Mouse (Mus musculus): Measurements from ENCODE around the gene Eea1.
"Not testable (repeated sequence)": the region's sequence is repeated elsewhere in the genome, so short reads cannot be mapped to it uniquely, and the experiment has no call there.

Eea1 gene

DNA sequence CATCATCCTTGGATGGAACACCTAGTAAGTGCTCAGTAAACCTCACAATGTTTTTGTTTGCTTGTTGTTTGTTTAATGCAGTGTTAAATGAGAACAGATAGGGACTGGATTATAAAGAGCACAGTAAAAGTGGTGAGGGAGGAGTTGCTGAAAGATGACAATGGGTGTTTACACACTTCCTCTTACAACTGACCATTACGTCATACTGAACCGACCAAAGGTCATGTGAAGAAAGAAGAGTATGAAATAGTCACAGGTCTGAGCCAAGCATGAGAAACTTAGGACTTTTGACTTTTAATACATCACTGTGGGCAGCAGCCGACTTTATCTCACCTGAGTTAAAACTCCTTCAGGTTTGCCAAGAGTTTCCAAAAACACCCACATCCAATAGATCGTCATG is 135.0 kb downstream of the Eea1 start:
- no peak for DNase-seq

DNA sequence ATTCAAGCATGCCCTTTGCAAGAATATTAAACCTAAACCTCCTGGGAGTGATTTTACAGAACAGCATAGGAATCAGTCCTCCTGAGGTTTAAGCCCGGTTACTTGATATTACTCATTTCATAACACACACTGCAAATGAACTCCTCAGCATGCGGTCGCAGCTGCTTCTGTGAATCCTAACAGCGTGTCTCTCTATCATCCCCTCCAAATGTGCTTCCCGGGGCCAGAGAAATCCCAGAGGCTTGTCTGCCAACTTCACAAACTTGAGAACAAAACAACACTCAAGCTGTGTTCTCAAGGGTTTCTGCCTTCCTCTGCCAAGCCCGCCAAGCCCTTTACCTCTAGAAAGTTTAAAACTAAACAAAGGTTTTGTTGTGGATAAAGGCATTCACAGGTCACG is 135.4 kb downstream of the Eea1 start:
- no peak for DNase-seq

DNA sequence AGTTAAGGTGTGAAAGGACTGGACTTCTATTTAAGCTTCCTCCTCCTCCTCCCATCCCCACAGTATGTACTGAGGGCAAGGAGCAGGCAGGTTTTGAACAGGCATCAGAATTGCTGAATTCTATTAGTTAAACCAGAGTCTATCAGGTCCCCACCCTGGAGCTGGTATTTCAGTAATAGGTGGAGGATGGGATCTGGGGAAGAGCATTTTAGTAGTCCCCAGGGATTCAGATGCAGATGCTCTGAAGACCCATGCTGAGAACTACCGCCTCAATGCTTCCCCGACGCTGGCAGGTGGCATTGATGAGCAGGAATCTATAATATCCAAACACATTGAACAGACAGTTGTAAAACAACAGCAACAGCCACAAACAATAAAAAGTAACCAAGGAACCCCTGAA is 136.0 kb downstream of the Eea1 start:
- DNase-seq, result no peak

DNA sequence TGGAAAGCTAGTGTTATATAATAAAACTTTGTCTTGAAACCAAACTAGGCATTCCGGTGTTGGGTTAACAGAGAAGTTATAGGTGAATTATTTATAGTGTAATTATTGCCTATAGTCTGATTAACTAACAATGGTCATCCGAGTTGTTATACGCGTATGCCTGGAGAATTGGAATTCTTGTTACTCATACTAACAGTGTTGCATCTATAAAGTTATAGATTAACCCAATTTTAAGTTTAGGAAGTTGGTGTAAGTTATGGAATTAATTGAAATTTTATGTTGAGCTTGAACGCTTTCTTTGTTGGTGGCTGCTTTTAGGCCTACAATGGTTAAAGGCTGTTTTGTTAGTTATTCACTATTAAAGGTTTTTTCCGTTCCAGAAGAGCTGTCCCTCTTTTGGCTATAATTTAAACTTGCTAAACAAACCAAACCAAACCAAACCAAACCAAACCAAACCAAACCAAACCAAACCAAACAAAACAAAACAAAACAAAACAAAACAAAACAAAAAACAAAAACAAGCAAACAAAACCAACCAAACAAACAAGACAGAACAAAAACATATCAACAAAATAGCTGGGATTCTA is 137.1 kb downstream of the Eea1 start:
- not testable (repeated sequence) for DNase-seq

DNA sequence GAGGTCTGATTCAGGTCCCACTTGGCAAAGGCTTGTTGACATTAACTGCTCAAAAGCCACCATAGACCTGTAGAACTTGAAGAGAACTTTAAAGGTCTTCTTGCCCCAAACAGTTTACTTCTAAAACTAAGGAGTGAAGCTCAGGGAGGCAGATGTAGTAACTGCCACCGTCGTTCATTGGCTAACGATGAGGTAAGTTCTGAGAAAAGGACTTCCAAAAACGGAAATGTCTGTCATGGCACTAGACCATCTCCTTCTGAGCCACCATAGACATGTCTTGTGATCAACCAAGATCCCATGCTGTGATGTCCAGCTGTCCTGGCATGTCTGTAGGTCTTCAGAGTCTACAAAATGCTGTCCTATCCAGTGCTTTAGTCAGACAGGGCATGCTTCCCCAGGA is 139.4 kb downstream of the Eea1 start:
- no peak for DNase-seq

DNA sequence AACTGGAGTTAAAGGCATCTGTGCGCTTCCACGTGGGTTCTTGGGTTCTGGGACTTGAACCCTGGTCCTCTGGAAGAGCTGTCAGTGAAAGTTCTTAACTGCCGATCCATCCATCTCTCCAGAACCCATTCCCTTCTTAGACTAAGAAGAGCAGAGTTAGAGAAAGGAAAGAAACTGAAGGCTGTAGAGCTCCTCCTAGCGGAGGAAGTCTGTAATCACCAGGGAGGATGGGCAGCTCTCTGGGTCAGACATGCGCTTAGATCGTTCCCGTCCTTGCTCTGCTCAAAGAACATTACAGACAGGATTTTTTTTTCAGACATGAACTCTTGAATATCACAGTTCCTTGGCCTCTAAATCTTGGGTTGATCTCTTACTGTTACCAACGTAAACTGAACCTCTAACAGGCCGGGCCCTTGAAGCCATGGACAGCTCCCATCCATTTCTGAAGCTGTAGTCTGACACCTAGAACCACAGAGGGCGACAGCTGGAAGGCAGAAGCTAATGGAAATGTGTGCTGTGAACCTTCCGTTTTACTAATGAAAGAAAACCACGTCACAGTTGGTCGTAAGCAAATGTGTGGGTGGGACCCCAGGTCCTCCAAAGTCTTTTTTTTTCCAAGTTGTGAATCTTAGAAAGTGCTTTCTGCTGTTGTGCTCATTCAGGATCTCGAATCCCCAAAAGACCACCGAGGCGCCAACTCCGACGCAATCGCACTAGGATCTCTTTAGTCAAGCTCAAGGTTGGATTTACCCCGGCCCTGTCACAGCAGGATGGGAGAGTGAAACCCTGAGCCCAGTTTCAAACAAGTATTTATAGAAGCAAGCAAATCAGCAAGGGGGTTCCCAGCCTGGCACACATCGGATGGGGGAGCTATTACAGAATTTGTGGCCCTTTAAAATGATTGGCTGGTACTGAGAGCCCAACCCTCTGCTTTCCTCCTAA is 140.3 kb downstream of the Eea1 start:
- DNase-seq, result no peak

DNA sequence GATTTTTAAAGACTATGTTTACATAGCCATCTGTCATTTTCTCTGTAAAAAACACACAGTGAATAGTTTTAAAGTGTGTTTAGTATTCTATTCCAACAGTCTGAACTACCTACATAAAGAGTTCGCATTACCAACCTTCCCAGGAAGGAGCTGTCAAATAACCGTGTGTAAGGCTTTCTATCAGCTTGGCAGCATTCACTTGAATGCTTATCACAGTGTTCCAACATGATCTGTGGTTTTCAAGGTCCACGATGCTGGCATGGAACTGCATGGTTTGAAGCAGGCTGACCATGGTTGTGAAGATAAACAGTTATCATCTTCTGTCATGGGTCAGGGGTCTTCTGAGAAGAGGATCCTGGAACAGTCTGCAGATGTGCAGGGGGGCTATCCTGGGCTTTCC is 141.8 kb downstream of the Eea1 start:
- no peak for DNase-seq

DNA sequence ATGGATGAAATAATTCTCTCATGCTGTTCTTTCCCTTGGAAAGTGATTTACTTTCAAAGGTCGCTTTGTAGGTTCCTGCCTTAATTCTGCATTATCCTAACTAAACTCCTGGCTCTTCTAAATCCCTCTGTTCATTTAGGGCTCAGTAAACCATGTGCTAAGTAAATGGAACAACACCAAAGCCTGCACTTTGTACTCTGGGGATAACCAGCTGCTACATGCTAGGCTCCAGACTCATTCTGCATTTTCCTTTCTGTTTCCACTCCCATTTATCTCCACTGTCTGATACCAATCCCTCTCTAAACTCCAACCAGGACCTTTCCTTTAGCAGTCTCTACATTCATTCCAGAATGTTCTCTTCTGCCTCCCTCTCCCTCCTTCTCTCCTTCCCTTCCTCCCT is 149.3 kb downstream of the Eea1 start:
- no peak for DNase-seq

DNA sequence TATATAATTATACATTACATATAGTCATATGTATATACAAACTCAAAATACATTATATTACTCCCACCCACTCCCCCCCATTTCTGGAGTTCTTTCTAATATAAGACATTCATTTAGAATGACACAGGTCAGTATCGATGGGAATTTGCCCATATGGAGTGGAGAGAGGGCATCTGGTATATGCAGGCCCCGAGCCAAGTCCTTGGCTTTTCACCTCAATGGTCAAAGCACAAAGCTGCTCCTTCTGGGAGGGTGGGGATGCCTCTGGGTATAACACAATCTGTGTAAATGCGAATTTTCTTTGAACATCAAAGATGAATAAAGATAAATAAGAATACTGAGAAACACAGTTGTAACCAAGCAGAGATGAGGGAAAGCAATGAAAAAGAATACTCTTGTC is 149.9 kb downstream of the Eea1 start:
- DNase-seq, result peak; percentile 62

DNA sequence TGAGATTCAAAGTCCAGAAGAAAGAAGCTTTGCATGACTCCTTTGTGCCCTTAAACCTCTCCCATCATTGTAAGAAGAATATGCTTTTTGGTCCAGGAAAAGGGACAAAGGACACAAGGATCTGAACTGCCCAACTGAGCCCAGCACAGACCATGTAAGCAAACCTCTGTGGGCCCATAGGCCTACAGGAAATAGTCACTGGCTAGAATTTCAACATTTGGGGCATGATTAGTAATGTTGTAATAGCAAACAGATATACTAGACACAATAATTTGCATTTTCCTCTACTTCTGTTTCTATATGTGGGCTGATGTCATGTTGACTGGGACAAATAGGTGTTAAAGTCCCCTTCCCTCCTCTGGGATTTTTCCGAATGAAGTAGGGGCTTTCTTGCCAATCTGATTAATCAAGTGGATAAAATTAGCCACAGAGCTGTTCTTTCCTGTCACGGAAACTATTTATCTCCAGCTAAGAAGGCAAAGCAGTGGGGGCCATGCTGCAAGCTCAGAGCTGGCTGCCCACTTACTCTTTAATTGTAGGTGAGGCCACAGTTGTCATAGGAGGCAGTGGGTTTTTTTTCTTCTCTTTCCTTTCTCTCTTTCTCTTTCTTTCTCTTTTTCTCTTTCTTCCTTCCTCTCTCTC is 153.6 kb downstream of the Eea1 start:
- no peak for DNase-seq

DNA sequence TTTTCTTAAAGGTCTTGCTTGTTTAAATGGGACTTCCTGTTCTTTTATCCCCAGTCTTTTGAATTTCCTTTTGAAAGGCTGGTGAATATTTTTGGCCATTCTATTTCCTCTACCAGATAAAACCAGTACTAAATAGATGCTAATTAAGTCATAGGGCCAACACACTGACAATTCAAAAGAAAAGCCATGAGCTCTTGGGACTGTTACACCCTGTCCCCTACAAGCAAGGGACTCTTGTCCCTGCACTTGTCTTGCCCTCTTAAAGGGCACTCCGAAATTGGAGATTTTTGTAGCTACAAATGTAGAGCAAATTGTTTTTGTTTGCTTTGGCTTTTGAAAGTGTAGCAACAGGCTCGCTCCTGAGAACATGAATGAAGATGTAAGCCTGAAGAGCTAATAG is 154.1 kb downstream of the Eea1 start:
- DNase-seq, result no peak
